Mouse (Mus musculus) lung, postnatal 14 days (tissue): ENCODE data around the gene Ikzf3.

Source experiments
- DNase-seq: peaks from one replicate; pipeline ENCODE4 v3.0.0; 2021

Ikzf3 gene

GRCm38 (mm10) chr11:98445679-98446078, 100.2 kb downstream of the Ikzf3 start:
- no peak for DNase-seq

DNA sequence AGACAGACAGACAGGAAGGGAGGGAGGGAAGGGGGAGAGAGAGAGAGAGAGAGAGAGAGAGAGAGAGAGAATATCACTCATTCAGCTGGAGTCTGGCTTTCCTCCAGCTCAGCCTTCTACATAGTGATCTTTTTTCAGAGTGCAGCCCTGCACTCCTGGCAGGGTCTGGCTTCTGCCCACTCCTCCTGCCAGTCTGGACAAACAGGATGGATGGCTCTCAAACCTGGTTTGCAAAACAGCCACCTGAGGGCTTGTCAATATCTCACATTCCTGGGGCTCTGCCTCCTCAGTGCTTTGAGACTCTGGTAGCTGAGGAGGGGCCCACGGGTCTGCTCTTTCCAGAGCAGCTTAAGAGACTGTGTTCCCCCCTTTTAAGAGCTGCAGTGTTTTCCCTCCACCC, 100.6 kb downstream of the Ikzf3 start:
- DNase-seq: no peak

GRCm38 (mm10) chr11:98443688-98444087, 102.1 kb downstream of the Ikzf3 start:
- no peak for DNase-seq

DNA sequence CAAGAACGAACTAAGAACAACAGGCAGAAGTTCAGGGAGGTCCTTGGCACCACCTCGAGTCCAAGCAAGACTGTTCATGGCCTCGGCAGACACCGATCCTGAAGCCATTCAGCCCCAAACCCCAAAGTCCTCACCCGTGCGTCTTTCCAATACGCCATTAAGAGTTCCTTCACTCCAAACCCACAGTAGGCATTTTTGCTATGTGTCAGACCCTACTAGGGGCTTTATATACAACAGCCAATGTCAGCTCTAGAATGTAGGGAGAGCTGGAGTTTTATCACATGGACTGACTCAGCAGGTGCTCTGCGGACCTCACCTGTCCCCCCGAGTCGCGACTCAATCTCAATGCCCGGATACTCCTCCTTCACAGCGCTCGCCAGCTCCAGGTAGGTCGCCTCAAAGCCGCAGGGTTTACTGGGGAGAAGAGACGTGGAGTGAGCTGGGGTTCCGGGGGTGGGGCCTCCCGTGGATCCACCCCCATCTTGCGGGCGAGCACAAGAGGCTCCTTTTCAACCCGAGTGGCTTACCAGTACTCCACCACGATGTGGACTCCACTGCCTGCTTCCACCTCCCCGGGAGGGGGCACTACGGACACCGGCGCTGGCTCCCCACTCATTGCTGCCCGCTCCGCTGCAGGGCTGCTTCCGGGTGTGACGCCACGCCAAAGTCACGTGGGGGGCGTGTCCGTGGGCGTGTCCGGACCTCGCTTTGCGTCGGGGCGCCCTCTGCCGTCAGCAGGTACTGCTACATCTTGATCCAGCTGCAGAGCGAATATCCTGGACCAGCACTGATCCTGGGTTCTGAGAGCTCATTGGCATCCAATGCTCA, 107.3 kb downstream of the Ikzf3 start, which contains the start of gene Mien1:
Gene Mien1 (minus strand): TSS at position 661 of the 828 bp plus-strand sequence.
- peak; percentile 98 for DNase-seq

- DNase-seq: no peak
Measured at GRCm38 (mm10) chr11:98437441-98437840, 108.4 kb downstream of the Ikzf3 start.

GRCm38 (mm10) chr11:98435723-98436122, 110.1 kb downstream of the Ikzf3 start:
- no peak for DNase-seq

GRCm38 (mm10) chr11:98431743-98432502, 113.9 kb downstream of the Ikzf3 start:
- DNase-seq: no peak

- no peak for DNase-seq
Measured at GRCm38 (mm10) chr11:98428436-98428835, 117.4 kb downstream of the Ikzf3 start.

DNA sequence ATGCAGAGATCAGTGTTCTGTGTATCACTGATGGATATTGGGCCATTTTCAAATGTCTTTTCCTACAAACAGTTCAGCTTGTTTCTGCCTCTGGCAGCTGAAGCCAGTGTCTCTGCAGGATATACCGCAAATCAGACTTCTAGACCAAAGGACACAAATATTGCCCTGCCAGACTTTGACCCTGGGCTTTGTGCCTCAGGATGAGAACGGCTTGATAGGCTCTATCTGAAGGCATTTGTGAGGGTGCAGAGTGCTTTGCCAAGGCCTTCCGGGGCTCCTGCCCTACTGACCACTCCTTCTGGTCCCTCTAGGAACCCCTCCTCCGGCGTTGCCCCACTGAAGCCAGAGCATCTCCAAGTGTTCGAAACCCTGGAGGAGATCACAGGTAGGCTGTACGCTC, 119.2 kb downstream of the Ikzf3 start:
- DNase-seq: no peak

GRCm38 (mm10) chr11:98418939-98419547, 126.8 kb downstream of the Ikzf3 start:
- peak; percentile 44 for DNase-seq

DNA sequence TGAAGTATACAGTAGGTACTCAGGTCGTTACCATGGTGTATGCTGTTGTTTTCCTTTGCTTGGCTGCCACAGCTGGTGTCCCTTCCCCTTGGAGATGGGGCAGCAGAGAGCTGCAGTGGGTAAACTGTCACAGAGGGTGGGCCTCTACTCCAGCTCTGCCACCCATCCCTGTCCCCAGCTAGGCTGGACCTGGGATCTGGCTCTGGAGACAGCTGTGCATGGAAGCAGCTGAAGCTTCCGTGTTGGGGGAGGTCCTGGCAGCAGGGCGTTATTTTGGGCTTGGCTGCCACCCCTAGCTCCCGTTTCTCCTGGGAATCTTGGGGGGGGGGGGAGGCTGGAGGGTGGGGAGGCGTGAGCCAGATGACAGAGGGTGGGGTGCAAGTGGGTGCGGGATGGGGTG, 127.6 kb downstream of the Ikzf3 start:
- no peak for DNase-seq

DNA sequence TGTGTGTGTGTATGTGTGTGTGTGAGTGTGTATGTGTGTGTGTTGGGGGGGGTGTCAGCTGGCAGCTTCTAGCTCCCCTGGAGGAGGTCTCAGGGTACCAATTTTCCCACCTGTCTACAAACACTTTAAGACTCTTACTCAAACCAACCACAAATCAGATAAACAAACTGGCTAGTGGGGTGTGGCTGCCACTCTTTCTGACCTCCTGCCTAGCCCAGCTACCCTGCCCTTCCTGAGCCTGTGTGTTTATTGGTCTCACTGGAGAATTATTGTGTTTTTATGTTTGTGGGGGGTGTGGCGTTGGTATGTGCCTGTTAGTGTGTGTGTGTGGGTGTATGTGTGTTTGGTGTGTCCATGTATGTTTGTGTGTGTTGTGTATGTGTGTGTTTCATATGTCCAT, 128.8 kb downstream of the Ikzf3 start:
- no peak for DNase-seq
